Mouse (Mus musculus): ENCODE results near the gene Zfp106.

Gene Zfp106

DNA sequence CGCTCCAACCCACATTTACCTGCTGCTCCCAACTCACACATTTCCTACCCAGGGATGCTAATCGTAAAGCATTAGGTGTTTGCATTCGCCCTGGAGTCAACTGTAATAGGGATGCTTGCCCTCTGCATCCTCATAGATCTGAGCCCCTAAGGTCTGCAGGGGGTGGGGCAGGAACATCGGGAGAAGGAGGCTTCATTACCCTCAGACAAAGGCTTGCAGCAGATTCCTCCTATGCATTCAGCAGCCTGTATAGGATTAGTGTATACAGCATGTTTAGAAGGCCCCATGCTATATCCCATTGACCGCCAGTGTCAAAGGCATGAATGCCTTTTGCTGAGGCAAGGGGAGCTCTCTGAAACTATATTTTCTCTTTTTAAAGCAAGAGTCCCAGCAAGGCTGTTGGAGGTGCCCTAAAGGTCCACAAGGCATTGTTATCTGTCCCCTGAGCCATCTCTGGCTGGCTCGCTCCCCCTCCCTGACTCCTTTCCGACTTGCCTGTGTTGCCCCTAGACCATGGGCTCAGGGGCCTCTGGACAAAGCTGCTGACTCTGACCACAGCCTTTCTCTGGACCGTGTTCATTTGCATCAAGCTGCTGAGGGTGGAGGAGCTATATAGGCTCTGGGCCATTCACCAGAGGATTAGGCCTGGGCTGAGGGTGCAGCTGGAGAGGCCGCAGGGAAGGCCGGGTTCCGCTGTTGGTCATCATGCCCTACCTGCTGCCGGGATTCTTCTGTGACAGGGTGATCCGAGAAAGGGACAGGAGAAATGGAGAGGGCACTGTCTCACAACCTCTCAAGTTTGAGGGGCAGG lies 87.2 kb downstream of the Zfp106 start:
- no peak for DNase-seq (ENCODE audit: low read depth)

DNA sequence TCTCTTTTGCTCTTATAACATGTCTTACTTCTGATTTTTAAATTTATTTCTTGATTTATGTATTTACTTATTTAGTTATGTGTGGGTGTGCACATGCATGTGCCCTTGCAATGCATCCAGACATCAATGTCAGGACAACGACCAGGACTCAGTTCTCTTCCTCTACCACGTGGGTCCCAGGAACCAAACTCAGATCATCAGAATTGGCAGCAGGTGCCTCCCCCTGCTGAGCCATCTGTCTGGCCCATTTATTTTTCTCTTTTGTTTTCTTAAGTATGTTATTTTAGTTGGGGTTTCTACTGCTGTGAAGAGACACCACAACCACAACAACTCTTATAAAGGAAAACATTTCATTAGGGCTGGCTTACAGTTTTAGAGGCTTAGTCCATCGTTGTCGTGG lies 92.8 kb downstream of the Zfp106 start:
- no peak for DNase-seq (ENCODE audit: low read depth)

DNA sequence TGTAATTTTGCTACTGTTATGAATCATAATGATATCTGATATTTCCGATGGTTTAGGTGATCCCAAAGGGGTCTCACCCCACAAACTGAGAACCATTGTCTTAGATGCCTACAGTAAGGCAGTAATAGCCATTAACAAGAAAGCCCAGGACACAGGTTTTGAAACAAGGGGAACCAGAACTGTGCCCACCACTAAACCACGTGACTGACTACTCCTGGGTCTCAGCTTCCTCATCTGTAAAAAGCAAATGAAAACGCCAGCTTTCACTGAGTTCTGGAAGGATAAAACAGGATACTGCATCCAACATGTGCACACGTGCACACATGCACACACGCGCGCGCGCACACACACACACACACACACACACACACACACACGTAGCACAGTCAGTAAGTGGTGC lies 93.9 kb downstream of the Zfp106 start:
- no peak for DNase-seq (ENCODE audit: low read depth)

DNA sequence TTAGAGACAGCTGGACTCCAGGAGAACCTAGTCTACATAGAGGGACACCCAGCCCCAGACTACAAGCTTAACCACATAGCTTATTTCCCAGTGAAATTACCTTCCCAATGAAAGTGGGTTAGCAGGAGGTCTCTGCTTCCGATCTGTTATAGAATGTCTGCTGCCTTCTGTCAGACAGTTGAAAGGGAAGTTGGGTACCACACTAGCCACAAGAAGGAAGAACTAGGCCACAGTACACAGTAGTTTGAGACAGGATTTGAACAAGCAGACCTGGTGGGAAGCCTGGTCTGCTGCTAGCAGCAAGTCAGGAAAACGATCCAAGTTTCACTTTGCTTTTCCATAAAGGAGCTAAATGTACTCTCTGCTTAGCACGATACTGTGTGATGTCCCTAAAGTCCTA lies 94.4 kb downstream of the Zfp106 start:
- no peak for DNase-seq (ENCODE audit: low read depth)

- no peak for DNase-seq (ENCODE audit: low read depth)
Observed at GRCm38 (mm10) chr2:120468011-120468410, 95.6 kb downstream of the Zfp106 start.

- no peak for DNase-seq (ENCODE audit: low read depth)
Observed at GRCm38 (mm10) chr2:120465397-120465785, 98.3 kb downstream of the Zfp106 start.

DNA sequence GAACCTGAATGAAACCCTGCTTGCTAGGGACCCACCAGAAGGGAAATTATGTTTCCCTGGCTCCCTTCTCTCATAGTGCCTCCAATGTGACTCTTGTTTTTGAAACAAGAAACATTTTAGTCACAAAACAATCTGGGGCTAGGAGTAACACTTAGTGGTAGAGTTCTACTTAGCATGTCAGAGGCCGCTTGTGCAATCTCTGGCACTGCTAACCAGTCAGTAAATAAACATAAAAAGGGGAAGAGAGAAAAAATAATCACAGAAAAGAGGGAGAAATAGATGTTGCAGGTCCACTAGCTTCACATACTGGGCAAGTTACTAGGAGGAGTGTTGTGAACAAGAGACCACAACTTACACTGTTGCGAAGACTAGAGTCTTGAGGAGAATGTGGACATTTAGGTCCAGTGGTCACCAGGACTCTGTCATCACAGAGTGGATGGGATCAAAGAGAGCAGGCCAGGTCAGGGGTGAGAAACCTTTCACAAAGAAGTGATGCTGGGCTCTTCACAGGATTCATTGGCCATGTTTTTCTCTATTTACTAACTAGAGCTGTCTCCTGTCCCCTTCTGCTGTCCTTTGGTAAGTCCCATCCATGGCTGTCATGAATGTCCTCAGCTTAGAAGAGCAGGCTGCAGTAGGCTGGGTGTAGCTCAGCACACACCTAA lies 98.8 kb downstream of the Zfp106 start:
- no peak for DNase-seq (ENCODE audit: low read depth)

DNA sequence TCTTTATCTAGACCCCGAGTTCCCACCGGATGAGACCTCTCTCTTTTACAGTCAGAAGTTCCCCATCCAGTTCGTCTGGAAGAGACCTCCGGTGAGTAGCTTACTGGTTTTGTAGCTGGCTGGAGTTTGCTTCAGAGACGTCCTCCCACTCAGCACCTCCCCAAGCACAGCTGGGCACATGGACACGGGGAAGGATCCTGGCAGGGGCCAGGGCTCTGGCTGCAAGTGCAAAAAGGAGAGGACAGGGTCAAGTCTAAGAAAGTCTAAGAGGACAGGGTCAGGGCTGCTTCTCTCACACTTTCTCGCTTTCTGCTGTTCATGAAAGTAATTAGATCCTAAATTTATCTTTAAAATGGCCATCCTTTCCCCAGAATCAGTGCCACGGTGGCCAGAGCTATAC lies 99.6 kb downstream of the Zfp106 start:
- DNase-seq (ENCODE audit: low read depth): no peak

DNA sequence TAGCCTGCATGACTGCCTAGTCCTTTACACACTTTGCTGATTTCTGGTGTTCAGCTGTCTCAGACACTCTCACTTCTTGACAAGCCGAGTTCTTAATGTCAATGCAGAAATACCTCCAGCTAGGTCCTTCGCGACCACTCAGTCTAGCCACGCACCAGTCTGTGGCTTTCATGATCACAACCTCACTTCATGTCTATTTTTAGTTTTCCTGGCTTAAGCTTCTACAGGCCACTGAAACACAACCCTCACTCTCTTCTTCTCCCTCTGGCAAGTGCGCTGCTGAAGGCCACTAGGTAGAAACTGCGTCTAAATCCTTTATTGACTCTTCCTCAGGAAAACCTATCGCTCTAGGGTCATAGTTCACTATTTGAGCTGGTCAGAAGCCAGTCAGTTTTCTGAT lies 100.3 kb downstream of the Zfp106 start:
- DNase-seq (ENCODE audit: low read depth): no peak

- DNase-seq (ENCODE audit: low read depth): no peak
Observed at GRCm38 (mm10) chr2:120460216-120460615, 103.4 kb downstream of the Zfp106 start.
